Mouse (Mus musculus) monocyte, adult 2 months (primary cell): Measurements from ENCODE around the gene Olfr1357.
"Not testable (repeated sequence)": the region's sequence is repeated elsewhere in the genome, so short reads cannot be mapped to it uniquely, and the experiment has no call there.

ENCODE experiments used
- DNase-seq, 2 experiments: peaks; one replicate each; pipeline ENCODE4 v3.0.0; 2022; ENCODE audit warnings: low spot score in 2 of 2, low read depth in 1 of 2

The Olfr1357 gene

DNA sequence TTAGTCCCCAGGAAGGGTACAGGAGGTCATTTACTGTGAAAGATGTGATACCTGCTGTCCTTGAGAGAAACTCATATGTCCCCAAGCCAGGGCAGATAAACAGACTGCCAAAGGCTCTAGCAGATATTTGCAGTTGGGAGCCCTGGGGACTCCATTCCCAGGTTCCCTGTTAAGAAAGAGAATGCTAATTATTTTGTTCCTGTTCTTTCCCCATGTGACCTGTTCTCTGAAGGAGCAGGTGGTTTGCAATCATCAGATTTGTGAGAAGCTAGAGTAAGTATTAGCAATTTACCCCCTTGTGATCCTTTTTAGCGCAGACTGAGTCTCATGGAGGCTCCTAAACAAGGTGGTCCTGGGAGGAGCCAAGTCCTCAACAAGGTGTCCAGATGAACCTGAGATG is at the start of gene Olfr1357:
Olfr1357 (minus strand) TSS at position 101 of the 400 bp plus-strand sequence.
- DNase-seq = no peak

GRCm38 (mm10) chr10:78666696-78667095 is 48.8 kb upstream of the Olfr1357 start:
- not testable (repeated sequence) for DNase-seq

- DNase-seq = no peak
Observed at GRCm38 (mm10) chr10:78664546-78664945, 46.7 kb upstream of the Olfr1357 start.

DNA sequence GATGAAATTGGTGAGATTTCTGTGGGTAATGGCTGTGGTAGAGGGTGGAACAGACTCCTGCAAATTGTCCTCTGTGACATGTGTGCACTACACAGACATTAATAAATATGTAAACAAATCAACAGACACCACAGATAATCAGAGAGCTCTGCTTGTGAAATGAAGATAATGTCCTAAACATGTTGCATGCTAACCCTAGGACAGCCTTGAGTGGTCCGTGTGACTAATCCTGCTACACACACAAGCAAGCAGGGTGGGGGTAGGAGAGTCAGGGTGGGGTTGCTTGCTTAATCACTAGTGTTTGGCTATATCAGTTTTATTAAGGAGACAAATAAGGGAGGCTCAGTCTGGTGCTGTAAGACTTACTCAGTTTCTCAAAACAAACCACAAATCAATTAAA is 43.3 kb upstream of the Olfr1357 start:
- DNase-seq = no peak

DNA sequence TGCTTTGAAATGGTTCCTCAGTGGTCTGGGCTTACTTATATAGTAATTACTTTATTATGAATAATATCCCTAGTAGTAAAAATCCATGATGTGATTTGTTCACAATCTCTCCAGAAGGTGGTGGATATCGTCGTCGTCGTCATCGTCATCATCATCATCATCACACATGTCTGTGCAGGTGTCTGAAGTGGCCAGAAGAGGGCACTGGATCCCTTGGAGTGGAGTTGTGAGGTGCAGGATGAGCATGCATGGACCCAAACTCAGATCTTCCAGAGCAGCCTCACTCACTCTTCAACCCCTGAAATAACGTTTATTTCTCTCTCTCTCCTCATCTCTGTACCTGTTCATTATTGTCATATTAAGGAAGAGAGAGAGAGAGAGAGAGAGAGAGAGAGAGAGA is 14.4 kb upstream of the Olfr1357 start:
- no peak for DNase-seq

GRCm38 (mm10) chr10:78630194-78630593 is 12.3 kb upstream of the Olfr1357 start:
- no peak for DNase-seq

GRCm38 (mm10) chr10:78623143-78623542 is 5.3 kb upstream of the Olfr1357 start:
- not testable (repeated sequence) for DNase-seq

- no peak for DNase-seq
Observed at GRCm38 (mm10) chr10:78607602-78608001, 10.3 kb downstream of the Olfr1357 start.

- no peak for DNase-seq
Observed at GRCm38 (mm10) chr10:78605080-78605479, 12.8 kb downstream of the Olfr1357 start.

- DNase-seq = no peak
Observed at GRCm38 (mm10) chr10:78599865-78600264, 18.0 kb downstream of the Olfr1357 start.

DNA sequence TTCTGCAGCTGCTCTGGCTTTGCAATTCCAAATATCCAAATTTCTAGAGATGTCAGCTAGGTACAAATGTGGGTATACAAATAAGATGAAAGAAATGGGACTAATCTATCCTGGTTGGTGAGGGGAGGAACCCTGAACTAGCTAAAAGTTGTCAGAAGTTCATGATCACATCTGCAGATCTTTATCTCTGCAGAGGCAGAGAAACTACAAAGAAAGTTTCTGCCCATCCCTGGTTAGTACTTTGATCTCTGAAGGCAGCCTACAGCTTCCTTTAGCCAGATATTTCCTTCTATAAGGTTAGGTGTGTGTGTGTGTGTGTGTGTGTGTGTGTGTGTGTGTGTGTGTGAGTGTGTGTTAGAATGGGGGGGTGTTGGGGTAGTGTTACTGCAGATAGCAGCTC is 23.3 kb downstream of the Olfr1357 start:
- no peak for DNase-seq

DNA sequence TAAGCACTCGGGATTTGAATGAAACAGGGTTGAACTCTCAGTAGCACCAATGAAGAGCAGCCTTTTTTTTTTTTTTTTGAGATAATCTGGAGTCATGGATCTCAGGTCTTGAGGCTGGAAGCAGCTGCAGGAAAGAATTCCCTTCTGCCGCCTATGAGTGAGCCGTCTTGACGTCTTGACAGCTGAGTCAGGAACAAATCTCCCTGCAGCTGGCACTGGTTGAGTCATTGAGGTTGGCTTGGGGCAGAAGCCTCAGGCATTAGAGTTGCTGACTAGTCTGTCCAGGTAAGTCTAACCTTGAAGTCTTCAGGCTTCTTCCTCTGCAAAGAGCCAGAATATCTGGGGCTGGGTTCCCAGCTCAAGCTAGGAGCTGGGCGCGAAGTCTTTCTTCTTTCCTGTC is 23.7 kb downstream of the Olfr1357 start:
- DNase-seq = no peak

- DNase-seq = no peak
Observed at GRCm38 (mm10) chr10:78593736-78594135, 24.1 kb downstream of the Olfr1357 start.

GRCm38 (mm10) chr10:78592856-78593379 is 25.0 kb downstream of the Olfr1357 start:
- DNase-seq = no peak

GRCm38 (mm10) chr10:78591406-78592328 is 26.2 kb downstream of the Olfr1357 start, which contains the start of gene Syde1:
TSS of gene Syde1 (minus strand) at chr10:78591964.
- no peak for DNase-seq

- DNase-seq = no peak
Observed at GRCm38 (mm10) chr10:78590744-78591143, 27.1 kb downstream of the Olfr1357 start.

DNA sequence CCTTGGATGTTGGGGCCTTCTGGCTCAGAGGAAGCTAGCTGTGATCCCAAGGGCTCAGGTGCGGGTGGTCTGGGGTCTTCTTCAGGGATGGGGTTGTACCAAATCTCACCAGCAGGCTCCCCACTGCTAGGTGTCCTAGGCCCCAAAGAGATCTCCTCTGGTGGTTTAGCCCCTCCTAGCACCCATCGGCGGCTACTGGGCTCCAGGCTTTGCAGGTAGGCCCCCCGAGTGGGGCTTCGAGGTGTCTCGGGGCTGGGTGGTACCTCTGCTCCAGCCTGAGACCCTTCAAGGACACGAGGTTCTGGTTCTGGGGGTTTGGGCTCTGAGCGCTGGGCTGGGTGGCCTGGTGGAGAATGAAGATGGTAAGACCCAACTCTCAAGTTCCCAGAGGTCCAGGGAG is 28.0 kb downstream of the Olfr1357 start:
- DNase-seq = no peak

DNA sequence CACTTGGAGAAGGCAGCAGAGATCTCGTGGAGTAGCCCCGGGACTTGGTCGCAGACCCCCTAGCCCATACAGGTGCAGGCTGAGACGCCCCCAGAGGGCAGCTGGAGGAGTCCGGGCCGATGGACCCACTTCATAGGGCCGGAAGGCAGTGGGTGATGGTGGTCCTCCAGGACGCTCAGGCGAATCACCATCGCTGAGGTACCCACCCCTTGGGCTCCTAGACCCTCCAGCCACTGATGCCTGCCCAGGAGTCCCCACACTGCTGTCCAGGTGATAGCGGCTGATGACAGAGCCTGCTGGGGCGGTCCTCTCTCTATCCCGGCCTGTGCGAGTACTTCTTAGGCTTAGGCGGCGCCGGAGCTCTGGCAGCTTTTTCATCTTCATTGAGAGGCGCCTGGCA is 28.6 kb downstream of the Olfr1357 start:
- no peak for DNase-seq

DNA sequence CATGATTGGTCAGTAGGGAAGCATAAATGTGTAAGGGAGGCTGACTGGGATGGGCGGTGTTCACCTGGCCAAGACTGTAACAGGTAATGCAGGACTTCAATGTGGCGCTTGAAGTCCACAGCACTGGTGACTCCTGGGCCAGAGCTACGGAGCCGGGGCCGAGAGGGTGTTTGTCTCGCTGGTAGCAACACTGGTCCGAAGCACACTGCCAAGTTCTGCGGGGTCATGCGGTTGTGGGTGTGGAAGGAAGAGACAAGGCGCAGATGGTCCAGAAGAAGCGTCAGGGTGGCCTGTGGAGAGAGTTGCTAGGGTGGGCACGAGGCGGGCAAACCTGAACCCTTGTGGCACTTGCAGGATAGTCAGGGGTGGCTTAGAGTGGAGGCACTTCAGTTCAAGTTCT is 31.8 kb downstream of the Olfr1357 start:
- no peak for DNase-seq

DNA sequence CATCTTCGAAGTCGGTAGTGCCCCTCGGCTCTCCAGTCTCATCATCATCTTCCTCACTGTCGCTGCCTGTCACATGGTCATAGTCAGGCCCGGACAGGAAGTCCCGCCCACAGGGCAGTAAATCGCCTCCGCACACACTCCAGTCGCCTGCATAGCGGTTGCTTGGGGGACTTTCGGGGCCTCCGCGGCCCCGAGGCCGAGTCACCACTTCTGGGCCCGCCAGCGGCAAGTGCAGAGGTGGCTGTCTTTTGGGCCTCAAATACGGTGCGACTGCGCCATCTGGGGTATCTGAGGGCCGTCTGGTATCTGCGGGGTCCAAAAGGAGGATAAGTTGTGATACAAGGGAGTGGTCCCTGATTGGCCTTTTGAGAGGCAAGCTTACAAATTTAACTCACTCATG is 32.3 kb downstream of the Olfr1357 start:
- no peak for DNase-seq

DNA sequence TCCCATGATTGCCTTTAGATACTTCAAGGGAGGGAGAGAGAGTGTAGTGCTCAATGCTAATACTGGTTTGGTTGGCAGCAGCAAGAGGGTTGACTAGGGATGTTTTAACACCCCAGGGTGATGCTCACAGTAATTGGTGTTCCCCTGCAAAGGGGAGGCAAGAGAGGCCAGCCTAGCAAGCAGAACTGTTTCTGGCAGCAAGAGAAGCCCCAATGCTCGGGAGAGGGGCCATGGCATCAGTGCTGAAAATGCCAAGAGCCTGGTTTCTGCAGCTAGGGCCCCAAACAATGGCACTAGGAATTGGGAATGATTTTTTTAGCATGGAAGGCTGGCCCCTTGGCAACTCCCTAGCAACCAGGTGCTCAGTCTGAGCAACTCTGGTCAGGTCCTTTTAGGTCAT is 32.9 kb downstream of the Olfr1357 start:
- DNase-seq = no peak

- no peak for DNase-seq
Observed at GRCm38 (mm10) chr10:78583939-78584338, 33.9 kb downstream of the Olfr1357 start.

DNA sequence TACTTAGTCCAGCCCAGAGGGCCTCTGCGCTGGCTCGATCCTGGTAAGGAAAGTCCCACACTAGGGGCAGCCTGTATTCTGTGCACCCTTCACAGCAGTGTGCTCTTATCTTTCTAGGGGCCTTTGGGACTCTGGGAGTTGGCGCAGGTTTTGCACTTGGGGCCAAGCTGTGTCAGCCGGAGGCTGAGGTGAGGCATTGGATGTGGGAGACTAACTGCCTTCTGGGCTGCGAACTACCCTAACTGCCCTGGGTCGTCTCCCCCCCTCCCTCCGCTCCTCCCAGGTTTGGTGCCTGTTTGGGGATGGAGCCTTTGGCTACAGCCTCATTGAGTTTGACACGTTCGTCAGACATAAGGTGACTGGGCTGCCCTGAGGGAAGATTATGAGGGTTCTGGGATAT is 34.5 kb downstream of the Olfr1357 start:
- DNase-seq = no peak
